Mouse (Mus musculus): ENCODE measurements around the gene Vmn1r37.
"Not testable (repeated sequence)": the region's sequence is repeated elsewhere in the genome, so short reads cannot be mapped to it uniquely, and the experiment has no call there.

The Vmn1r37 gene

GRCm38 (mm10) chr6:66729082-66729481, at the start of gene Vmn1r37:
TSS of gene Vmn1r37 (plus strand) at chr6:66729382.
- not testable (repeated sequence) for DNase-seq (ENCODE audit: low spot score in 2 of 2)

DNA sequence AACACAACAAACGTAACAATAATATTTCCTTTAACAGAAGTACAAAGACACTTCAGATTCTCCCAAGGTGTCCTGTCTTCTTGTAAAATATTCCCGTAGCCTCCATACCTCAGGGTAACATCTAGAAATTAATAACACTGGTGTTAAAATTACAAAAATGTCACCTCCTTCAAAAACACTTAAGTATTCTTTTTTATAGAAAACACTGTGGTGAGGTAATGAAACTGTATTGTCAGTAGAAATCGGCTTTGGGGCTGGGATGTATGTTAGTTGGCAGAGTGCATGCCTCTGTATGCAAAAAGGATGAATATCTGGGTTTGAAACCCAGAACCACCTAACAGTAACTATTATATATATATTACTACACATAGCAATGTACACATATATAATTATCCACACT, 43.4 kb upstream of the Vmn1r37 start, which contains the start of gene Vmn1r35:
TSS of gene Vmn1r35 (minus strand) at position 101 of the 400 bp plus-strand sequence.
- DNase-seq (ENCODE audit: low spot score in 2 of 2), result no peak

DNA sequence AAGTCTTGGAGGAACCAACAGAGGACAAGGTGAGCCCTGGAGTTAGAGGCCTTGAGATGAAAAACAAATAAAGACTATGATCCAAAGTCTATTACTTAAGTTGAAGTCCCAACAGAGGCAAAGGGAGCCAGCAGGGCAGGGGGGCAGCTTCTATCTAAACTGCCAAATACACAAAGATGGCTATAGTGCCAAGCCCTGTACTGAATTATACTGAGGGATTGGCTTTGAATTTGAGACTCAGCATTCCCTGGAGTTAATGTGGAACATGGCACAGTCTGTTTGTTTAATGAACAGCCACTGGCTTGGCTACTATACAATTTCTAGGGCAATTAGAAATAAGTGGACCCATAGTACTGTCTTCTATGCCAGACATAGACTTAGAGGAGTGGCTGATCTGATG, 20.3 kb upstream of the Vmn1r37 start:
- DNase-seq (ENCODE audit: low spot score in 2 of 2), result no peak

- DNase-seq (ENCODE audit: low spot score in 2 of 2), result no peak
Observed at GRCm38 (mm10) chr6:66713854-66714253, 15.3 kb upstream of the Vmn1r37 start.

GRCm38 (mm10) chr6:66719068-66719467, 10.1 kb upstream of the Vmn1r37 start, which contains the start of gene Vmn1r36:
TSS of gene Vmn1r36 (minus strand) at chr6:66719168.
- DNase-seq (ENCODE audit: low spot score in 2 of 2), result not testable (repeated sequence)

- DNase-seq (ENCODE audit: low spot score in 2 of 2), result not testable (repeated sequence)
Observed at GRCm38 (mm10) chr6:66782527-66782926, 53.3 kb downstream of the Vmn1r37 start, which contains the start of gene Vmn1r38. TSS of gene Vmn1r38 (minus strand) at chr6:66782627.

Data from spleen, postnatal 14 days (tissue).